Mouse (Mus musculus) myocyte (in vitro differentiated cells): ENCODE data around the gene Pnkd.

Experiments
- CEBPB ChIP-seq: IDR thresholded peaks from 2 replicates; pipeline ENCODE4 v1.6.1; 2011; ENCODE audit warnings: mild to moderate bottlenecking, moderate library complexity; ENCODE audit not compliant: poor library complexity, insufficient read depth, severe bottlenecking
- E2F4 ChIP-seq: IDR thresholded peaks from one replicate; pipeline ENCODE4 v1.6.1; 2011; ENCODE audit warnings: mild to moderate bottlenecking, control low read depth, moderate library complexity; ENCODE audit not compliant: insufficient read depth
- MAX ChIP-seq: IDR thresholded peaks from one replicate; pipeline ENCODE4 v1.6.1; 2011; ENCODE audit warnings: low read depth, mild to moderate bottlenecking, control low read depth
- POLR2A ChIP-seq: IDR thresholded peaks from one replicate; pipeline ENCODE4 v1.6.1; 2011; ENCODE audit warnings: low read depth, mild to moderate bottlenecking, control low read depth, moderate library complexity; ENCODE audit not compliant: insufficient read length
- POLR2AphosphoS2 ChIP-seq: IDR thresholded peaks from one replicate; pipeline ENCODE4 v1.6.1; 2011; ENCODE audit warnings: low read depth, control low read depth; ENCODE audit not compliant: insufficient read length
- SRF ChIP-seq: IDR thresholded peaks from one replicate; pipeline ENCODE4 v1.6.1; 2011; ENCODE audit warnings: low read depth; ENCODE audit not compliant: control insufficient read depth, insufficient read length
- TCF12 ChIP-seq: IDR thresholded peaks from one replicate; pipeline ENCODE4 v1.6.1; 2011; ENCODE audit warnings: mild to moderate bottlenecking, control low read depth; ENCODE audit not compliant: poor library complexity, insufficient read depth, severe bottlenecking
- TCF3 ChIP-seq: IDR thresholded peaks from one replicate; pipeline ENCODE4 v1.6.1; 2011; ENCODE audit warnings: low read depth, control low read depth; ENCODE audit not compliant: insufficient read length

GRCm38 (mm10) chr1:74294733-74295455, 10.2 kb downstream of the Pnkd start:
- TF ChIP-seq E2F4 (no peak), CEBPB (no peak), POLR2A (peak; percentile 29), SRF (no peak), TCF3 (peak; percentile 53), TCF12 (no peak), POLR2AphosphoS2 (peak; percentile 21), MAX (no peak)
